Mouse (Mus musculus): ENCODE measurements around the gene Adamts1.

DNA sequence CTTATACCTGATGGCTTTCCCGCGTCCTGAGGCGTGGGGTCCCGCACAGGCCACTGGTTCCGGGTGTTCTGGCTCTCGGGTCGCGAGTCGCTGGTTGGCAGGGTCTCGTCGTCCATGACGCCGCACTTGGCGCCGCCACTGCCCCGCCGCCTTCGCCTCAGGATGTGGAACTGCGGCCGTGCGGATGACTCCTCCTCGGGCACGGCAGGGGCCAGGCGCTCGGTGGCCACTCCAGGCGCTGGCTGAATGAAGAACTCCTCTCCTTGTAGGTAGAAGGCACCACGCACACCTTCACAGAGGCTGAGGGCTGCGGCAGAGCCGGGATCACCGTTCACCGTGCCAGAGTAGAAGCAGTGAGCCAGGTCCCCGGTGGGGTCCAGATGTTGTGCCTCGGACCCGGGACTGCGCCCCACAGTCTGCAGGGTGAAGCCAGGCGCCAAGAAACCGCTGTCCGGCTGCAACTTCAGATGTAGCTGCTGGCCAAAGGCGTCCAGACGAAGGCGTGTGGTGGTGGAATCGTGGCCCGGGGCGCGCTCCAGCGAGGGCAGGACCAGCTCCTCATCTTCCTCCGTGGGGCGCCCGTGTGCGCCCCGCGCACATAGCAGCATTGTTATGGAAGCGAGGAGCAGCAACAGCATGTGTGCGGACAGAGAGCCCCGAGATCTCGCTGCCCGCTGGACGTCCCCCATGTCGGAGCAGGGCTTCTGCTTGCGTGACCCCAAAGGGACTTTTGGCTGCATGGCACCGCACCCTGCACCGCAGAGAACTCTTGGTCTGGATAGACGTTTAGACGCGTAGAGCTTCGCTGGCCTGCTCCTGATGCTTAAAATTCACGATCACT, 722 bp downstream of the Adamts1 start:
- TF ChIP-seq POLR2A (IDR thresholded peaks at IDR 0.05; ENCODE audit: insufficient read depth, low read depth, low read length) (0 out of 2 replicates have a peak, but pooled peaks have one; percentile 2), CTCF (IDR thresholded peaks at IDR 0.05) (no peak), EP300 (IDR thresholded peaks at IDR 0.05; ENCODE audit: insufficient read depth, low read depth, low read length) (no peak)
